Mouse (Mus musculus): Measurements from ENCODE around the gene Cyp24a1. TPM values are rescaled to one million over a fixed set of nuclear protein-coding genes. Genes with fewer than 3 reads are reported as not detected.
"Not testable (repeated sequence)": the region's sequence is repeated elsewhere in the genome, so short reads cannot be mapped to it uniquely, and the experiment has no call there.

Cyp24a1 gene
- polyA plus RNA-seq, 1 experiment from 2014 or later, result not detected

GRCm38 (mm10) chr2:170461652-170462051 lies 35.3 kb downstream of the Cyp24a1 start:
- no peak overlapping the region for H3K9ac ChIP-seq (ENCODE audit: low read length)
- no peaks in the 10 kb centered on the region; the same call in 1 of the 2 replicates for H3K4me1 ChIP-seq (ENCODE audit: control insufficient read depth, insufficient read depth, low read length)
- no peak overlapping the region for H3K4me2 ChIP-seq (ENCODE audit: low read depth, low read length)
- 66% methylated on average over 7 of the region's 7 CpGs for WGBS
- H3K27ac ChIP-seq (ENCODE audit: low read length), result no peak overlapping the region
- no peak overlapping the region for H3K4me3 ChIP-seq (replicated peaks; ENCODE audit: low read length)
- peaks cover 3% of the 10 kb centered on the region; the same call in 1 of the 2 replicates for H3K27me3 ChIP-seq (ENCODE audit: control insufficient read depth, insufficient read depth, low read length)
- H3K36me3 ChIP-seq (ENCODE audit: control insufficient read depth, insufficient read depth, low read length), result no peaks in the 10 kb centered on the region
- H3K9me3 ChIP-seq (replicated peaks; ENCODE audit: control insufficient read depth, low read length), result no peaks in the 10 kb centered on the region
- ATAC-seq (ENCODE audit: insufficient read depth, low FRiP score), result no peak

DNA sequence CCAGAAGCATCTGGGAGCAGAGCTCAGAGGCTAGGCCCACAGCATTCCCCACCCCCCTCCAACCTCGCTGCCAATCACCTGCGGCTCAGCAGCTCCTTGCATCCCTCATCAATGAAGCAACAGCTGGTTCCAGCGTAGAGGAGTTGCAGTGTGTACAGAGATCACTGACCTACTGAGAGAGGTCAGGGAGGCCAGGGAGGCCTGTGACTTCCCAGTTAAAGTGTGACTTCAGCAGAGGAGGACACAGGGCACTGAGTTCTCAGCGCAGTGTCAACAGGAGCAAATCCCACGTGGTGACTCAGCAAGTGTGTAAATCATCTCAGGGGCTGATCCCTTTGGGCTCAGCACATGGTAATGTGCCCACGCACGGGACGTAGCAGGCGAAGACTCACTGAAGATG lies 37.1 kb downstream of the Cyp24a1 start:
- peaks cover 3% of the 10 kb centered on the region; the same call in 1 of the 2 replicates for H3K27me3 ChIP-seq (ENCODE audit: control insufficient read depth, insufficient read depth, low read length)
- H3K9ac ChIP-seq (ENCODE audit: low read length), result no peak overlapping the region
- WGBS, result 24% methylated on average over 9 of the region's 9 CpGs
- H3K4me1 ChIP-seq (ENCODE audit: control insufficient read depth, insufficient read depth, low read length), result no peaks in the 10 kb centered on the region
- no peak overlapping the region for H3K27ac ChIP-seq (ENCODE audit: low read length)
- H3K36me3 ChIP-seq (ENCODE audit: control insufficient read depth, insufficient read depth, low read length), result no peaks in the 10 kb centered on the region
- no peak overlapping the region for H3K4me3 ChIP-seq (replicated peaks; ENCODE audit: low read length)
- H3K4me2 ChIP-seq (ENCODE audit: low read depth, low read length), result no peak overlapping the region
- H3K9me3 ChIP-seq (replicated peaks; ENCODE audit: control insufficient read depth, low read length), result no peaks in the 10 kb centered on the region
- 0 out of 2 replicates have a peak, but pooled peaks have one; percentile 37 for ATAC-seq (ENCODE audit: insufficient read depth, low FRiP score)

DNA sequence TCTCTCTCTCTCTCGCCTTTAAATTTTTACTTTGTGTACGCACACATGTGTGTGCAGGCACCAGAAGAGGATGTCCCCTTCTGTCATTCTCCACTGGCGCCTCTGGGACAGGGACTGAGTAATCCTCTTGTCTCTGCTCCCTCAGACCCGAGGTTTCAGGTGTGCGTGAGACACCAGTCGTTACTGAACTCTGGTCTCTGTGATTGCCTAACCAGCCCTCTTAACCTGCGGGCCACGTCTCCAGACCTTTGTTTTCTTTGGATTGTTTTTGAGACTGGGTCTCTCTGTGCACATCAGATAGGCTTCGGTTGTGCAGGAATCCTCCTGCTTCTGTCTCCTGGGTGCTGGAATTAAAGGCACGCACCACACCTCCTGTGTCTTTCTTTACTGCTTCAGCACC lies 37.8 kb downstream of the Cyp24a1 start:
- H3K4me2 ChIP-seq (ENCODE audit: low read depth, low read length), result no peak overlapping the region
- no peak overlapping the region for H3K27ac ChIP-seq (ENCODE audit: low read length)
- H3K9ac ChIP-seq (ENCODE audit: low read length), result no peak overlapping the region
- ATAC-seq (ENCODE audit: insufficient read depth, low FRiP score), result no peak
- H3K36me3 ChIP-seq (ENCODE audit: control insufficient read depth, insufficient read depth, low read length), result no peaks in the 10 kb centered on the region
- H3K4me1 ChIP-seq (ENCODE audit: control insufficient read depth, insufficient read depth, low read length), result no peaks in the 10 kb centered on the region
- no peak overlapping the region for H3K4me3 ChIP-seq (replicated peaks; ENCODE audit: low read length)
- 66% methylated on average over 10 of the region's 10 CpGs for WGBS
- peaks cover 3% of the 10 kb centered on the region; the same call in 1 of the 2 replicates for H3K27me3 ChIP-seq (ENCODE audit: control insufficient read depth, insufficient read depth, low read length)
- no peaks in the 10 kb centered on the region for H3K9me3 ChIP-seq (replicated peaks; ENCODE audit: control insufficient read depth, low read length)

DNA sequence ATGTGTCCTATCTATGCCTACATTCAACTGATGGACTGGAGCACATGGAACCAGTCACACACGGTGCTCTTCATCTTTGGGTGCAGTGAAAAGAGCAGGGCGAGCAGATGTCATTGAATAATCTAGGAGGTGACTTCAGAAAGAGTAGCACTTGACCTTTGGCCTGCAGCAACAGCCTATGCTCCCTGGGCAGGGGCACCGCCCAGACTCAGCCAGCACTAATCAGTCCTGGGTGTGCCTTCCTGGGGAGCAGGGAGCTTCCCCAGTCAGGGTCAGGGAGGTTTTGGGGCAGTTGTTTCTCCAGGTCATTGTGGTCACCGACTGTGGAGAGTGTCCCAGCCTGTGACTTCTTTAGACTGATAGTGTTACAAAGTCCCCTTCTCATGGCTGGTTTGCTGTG lies 43.1 kb downstream of the Cyp24a1 start:
- H3K9ac ChIP-seq (ENCODE audit: low read length); H3K27me3 ChIP-seq (ENCODE audit: control insufficient read depth, insufficient read depth, low read length); H3K9me3 ChIP-seq (replicated peaks; ENCODE audit: control insufficient read depth, low read length); H3K4me1 ChIP-seq (ENCODE audit: control insufficient read depth, insufficient read depth, low read length); H3K27ac ChIP-seq (ENCODE audit: low read length); H3K4me2 ChIP-seq (ENCODE audit: low read depth, low read length); ATAC-seq (ENCODE audit: insufficient read depth, low FRiP score); H3K36me3 ChIP-seq (ENCODE audit: control insufficient read depth, insufficient read depth, low read length); H3K4me3 ChIP-seq (replicated peaks; ENCODE audit: low read length): not testable (repeated sequence)
- 54% methylated on average over 3 of the region's 4 CpGs for WGBS

DNA sequence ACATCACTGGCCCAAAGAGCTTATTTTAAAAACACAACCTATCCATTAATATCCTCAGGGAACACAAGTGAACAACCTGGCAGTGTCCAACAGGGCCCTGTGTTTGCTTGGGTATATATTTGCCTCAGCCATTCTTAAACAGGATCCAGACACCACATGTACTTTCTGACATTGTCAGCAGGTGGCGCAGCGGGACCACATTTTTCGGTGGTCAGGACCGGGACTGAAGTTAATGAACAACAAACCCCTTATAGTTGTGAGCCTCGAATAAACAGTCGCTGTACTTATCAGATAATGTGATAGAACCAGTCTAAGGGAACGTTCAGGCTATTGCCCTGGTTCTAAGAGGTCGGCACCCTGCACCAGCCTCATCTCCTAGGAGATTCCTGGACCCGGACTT lies 46.0 kb downstream of the Cyp24a1 start:
- no peaks in the 10 kb centered on the region for H3K4me1 ChIP-seq (ENCODE audit: control insufficient read depth, insufficient read depth, low read length)
- H3K9me3 ChIP-seq (replicated peaks; ENCODE audit: control insufficient read depth, low read length), result no peaks in the 10 kb centered on the region
- H3K9ac ChIP-seq (ENCODE audit: low read length), result no peak overlapping the region
- no peaks in the 10 kb centered on the region for H3K36me3 ChIP-seq (ENCODE audit: control insufficient read depth, insufficient read depth, low read length)
- peak overlapping the region; percentile 33 for H3K4me2 ChIP-seq (ENCODE audit: low read depth, low read length)
- no peaks in the 10 kb centered on the region for H3K27me3 ChIP-seq (ENCODE audit: control insufficient read depth, insufficient read depth, low read length)
- no peak overlapping the region for H3K4me3 ChIP-seq (replicated peaks; ENCODE audit: low read length)
- no peak overlapping the region for H3K27ac ChIP-seq (ENCODE audit: low read length)
- ATAC-seq (ENCODE audit: insufficient read depth, low FRiP score), result peak; percentile 79; the same call in 1 of the 2 replicates
- WGBS, result 5% methylated on average over 9 of the region's 9 CpGs

- Histone ChIP-seq H3K9me3 (replicated peaks; ENCODE audit: control insufficient read depth, low read length) (no peaks in the 10 kb centered on the region), H3K9ac (ENCODE audit: low read length) (no peak overlapping the region), H3K4me1 (ENCODE audit: control insufficient read depth, insufficient read depth, low read length) (no peaks in the 10 kb centered on the region), H3K36me3 (ENCODE audit: control insufficient read depth, insufficient read depth, low read length) (no peaks in the 10 kb centered on the region), H3K27ac (ENCODE audit: low read length) (no peak overlapping the region), H3K27me3 (ENCODE audit: control insufficient read depth, insufficient read depth, low read length) (no peaks in the 10 kb centered on the region), H3K4me3 (replicated peaks; ENCODE audit: low read length) (no peak overlapping the region), H3K4me2 (ENCODE audit: low read depth, low read length) (no peak overlapping the region)
- ATAC-seq (ENCODE audit: insufficient read depth, low FRiP score), result no peak
- WGBS, result 73% methylated on average over 10 of the region's 10 CpGs
Measured at GRCm38 (mm10) chr2:170447651-170448050, 49.3 kb downstream of the Cyp24a1 start.

DNA sequence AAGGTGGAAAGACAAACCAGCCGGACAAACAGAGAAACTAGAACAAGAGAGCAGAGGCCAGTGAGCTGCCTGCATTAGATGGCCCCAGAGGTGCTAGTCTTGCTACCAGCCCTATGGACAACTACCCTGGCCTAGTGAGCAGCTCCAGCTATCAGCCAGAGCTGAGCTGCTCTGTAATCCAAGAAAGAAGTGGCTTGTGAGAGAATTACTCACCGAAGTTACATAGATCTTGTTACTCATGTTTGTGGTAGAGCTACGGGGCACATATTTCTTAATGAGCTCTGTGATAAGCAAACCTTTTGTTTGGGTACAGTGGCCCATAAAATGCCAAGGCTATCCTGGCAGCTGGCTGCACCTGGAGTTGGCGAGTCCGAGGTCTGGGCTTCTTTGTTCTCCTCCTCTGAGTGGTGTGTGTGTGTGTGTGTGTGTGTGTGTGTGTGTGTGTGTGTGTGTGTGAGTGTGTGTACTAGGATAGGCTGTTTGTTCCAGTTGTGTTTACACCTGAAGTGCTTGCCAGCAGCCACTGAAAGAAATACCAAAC lies 50.0 kb downstream of the Cyp24a1 start:
- no peak overlapping the region for H3K4me2 ChIP-seq (ENCODE audit: low read depth, low read length)
- 43% methylated on average over 5 of the region's 5 CpGs for WGBS

GRCm38 (mm10) chr2:170445861-170446260 lies 51.1 kb downstream of the Cyp24a1 start:
- Histone ChIP-seq H3K9me3 (replicated peaks; ENCODE audit: control insufficient read depth, low read length) (no peaks in the 10 kb centered on the region), H3K4me2 (ENCODE audit: low read depth, low read length) (no peak overlapping the region), H3K27ac (ENCODE audit: low read length) (peak overlapping the region; percentile 34; the same call in 1 of the 2 replicates), H3K4me1 (ENCODE audit: control insufficient read depth, insufficient read depth, low read length) (no peaks in the 10 kb centered on the region), H3K4me3 (replicated peaks; ENCODE audit: low read length) (no peak overlapping the region), H3K27me3 (ENCODE audit: control insufficient read depth, insufficient read depth, low read length) (no peaks in the 10 kb centered on the region), H3K36me3 (ENCODE audit: control insufficient read depth, insufficient read depth, low read length) (no peaks in the 10 kb centered on the region), H3K9ac (ENCODE audit: low read length) (no peak overlapping the region)
- ATAC-seq (ENCODE audit: insufficient read depth, low FRiP score), result peak; percentile 68; the same call in 1 of the 2 replicates
- WGBS, result 54% methylated on average over 5 of the region's 5 CpGs

More for the DNA sequence above, 50.0 kb downstream of the Cyp24a1 start:
- no peak overlapping the region for H3K4me3 ChIP-seq (replicated peaks; ENCODE audit: low read length)
- no peaks in the 10 kb centered on the region for H3K4me1 ChIP-seq (ENCODE audit: control insufficient read depth, insufficient read depth, low read length)
- no peak overlapping the region for H3K27ac ChIP-seq (ENCODE audit: low read length)
- no peak for ATAC-seq (ENCODE audit: insufficient read depth, low FRiP score)
- H3K27me3 ChIP-seq (ENCODE audit: control insufficient read depth, insufficient read depth, low read length), result no peaks in the 10 kb centered on the region
- H3K9me3 ChIP-seq (replicated peaks; ENCODE audit: control insufficient read depth, low read length), result no peaks in the 10 kb centered on the region
- no peak overlapping the region for H3K9ac ChIP-seq (ENCODE audit: low read length)
- H3K36me3 ChIP-seq (ENCODE audit: control insufficient read depth, insufficient read depth, low read length), result no peaks in the 10 kb centered on the region

DNA sequence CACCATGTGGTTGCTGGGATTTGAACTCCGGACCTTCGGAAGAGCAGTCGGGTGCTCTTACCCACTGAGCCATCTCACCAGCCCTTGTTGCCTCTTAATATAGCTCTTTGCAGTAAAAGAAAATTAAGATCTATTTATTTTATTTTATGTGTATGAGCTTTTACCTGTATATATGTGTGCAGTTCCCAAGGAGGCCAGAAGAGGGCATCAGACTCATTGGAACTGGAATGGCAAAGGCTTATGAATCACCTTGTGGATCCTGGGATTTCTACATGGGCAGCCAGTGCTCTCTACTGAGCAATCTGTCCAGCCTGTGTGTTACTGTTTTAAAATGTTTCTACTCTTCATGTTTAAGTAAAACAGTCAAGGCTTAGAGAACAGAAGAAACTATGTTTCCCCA lies 54.4 kb downstream of the Cyp24a1 start:
- Histone ChIP-seq H3K4me2 (ENCODE audit: low read depth, low read length) (no peak overlapping the region), H3K9me3 (replicated peaks; ENCODE audit: control insufficient read depth, low read length) (no peaks in the 10 kb centered on the region), H3K27me3 (ENCODE audit: control insufficient read depth, insufficient read depth, low read length) (no peaks in the 10 kb centered on the region), H3K9ac (ENCODE audit: low read length) (no peak overlapping the region), H3K4me3 (replicated peaks; ENCODE audit: low read length) (no peak overlapping the region), H3K27ac (ENCODE audit: low read length) (no peak overlapping the region), H3K36me3 (ENCODE audit: control insufficient read depth, insufficient read depth, low read length) (no peaks in the 10 kb centered on the region), H3K4me1 (ENCODE audit: control insufficient read depth, insufficient read depth, low read length) (no peaks in the 10 kb centered on the region; the same call in 1 of the 2 replicates)
- 75% methylated on average over 3 of the region's 3 CpGs for WGBS
- no peak for ATAC-seq (ENCODE audit: insufficient read depth, low FRiP score)

Data from stomach, embryonic 16.5 days (tissue).